Mouse (Mus musculus): ENCODE measurements around the gene Rfng. TPM values are rescaled to one million over a fixed set of nuclear protein-coding genes. Genes with fewer than 3 reads are reported as not detected.

Gene Rfng
- polyA plus RNA-seq, 1 experiment from 2014 or later = 23.7 TPM

GRCm38 (mm10) chr11:120804274-120804673 lies 20.3 kb upstream of the Rfng start:
- ATAC-seq (ENCODE audit: insufficient number of reproducible peaks, low FRiP score, low TSS enrichment, low read depth) (no peak), DNase-seq (ENCODE audit: low spot score) (no peak)
- H3K4me1 ChIP-seq (ENCODE audit: control insufficient read depth, insufficient read depth, low read length) = peaks cover 2% of the 10 kb centered on the region; the same call in 1 of the 2 replicates
- no peak overlapping the region for H3K9ac ChIP-seq (ENCODE audit: low read length)
- H3K9me3 ChIP-seq (ENCODE audit: control insufficient read depth, low read length) = no peaks in the 10 kb centered on the region
- H3K36me3 ChIP-seq (ENCODE audit: control insufficient read depth, insufficient read depth, low read length) = peaks cover 30% of the 10 kb centered on the region
- H3K27me3 ChIP-seq (ENCODE audit: control insufficient read depth, insufficient read depth, low read length) = no peaks in the 10 kb centered on the region
- no peak overlapping the region for H3K27ac ChIP-seq (replicated peaks; ENCODE audit: low read depth, low read length)
- WGBS = 82% methylated on average over 7 of the region's 7 CpGs
- H3K4me2 ChIP-seq (ENCODE audit: low read depth, severe bottlenecking) = no peak overlapping the region
- H3K4me3 ChIP-seq (ENCODE audit: low read depth, low read length) = no peak overlapping the region

GRCm38 (mm10) chr11:120800061-120800904 lies 16.3 kb upstream of the Rfng start:
- H3K4me1 ChIP-seq (ENCODE audit: control insufficient read depth, insufficient read depth, low read length) = peaks cover 5% of the 10 kb centered on the region
- H3K27me3 ChIP-seq (ENCODE audit: control insufficient read depth, insufficient read depth, low read length) = no peaks in the 10 kb centered on the region
- H3K9ac ChIP-seq (ENCODE audit: low read length) = peak overlapping the region; percentile 47; the same call in 1 of the 2 replicates
- DNase-seq (ENCODE audit: low spot score) (peak; percentile 95), ATAC-seq (ENCODE audit: insufficient number of reproducible peaks, low FRiP score, low TSS enrichment, low read depth) (peak; percentile 63; the same call in 1 of the 2 replicates)
- WGBS = 13% methylated on average over 10 of the region's 10 CpGs
- H3K4me3 ChIP-seq (ENCODE audit: low read depth, low read length) = no peak overlapping the region
- H3K27ac ChIP-seq (replicated peaks; ENCODE audit: low read depth, low read length) = no peak overlapping the region
- H3K36me3 ChIP-seq (ENCODE audit: control insufficient read depth, insufficient read depth, low read length) = no peaks in the 10 kb centered on the region
- H3K4me2 ChIP-seq (ENCODE audit: low read depth, severe bottlenecking) = no peak overlapping the region
- H3K9me3 ChIP-seq (ENCODE audit: control insufficient read depth, low read length) = no peaks in the 10 kb centered on the region

GRCm38 (mm10) chr11:120799316-120799890 lies 15.4 kb upstream of the Rfng start:
- peaks cover 7% of the 10 kb centered on the region for H3K4me1 ChIP-seq (ENCODE audit: control insufficient read depth, insufficient read depth, low read length)

GRCm38 (mm10) chr11:120798244-120798643 lies 14.2 kb upstream of the Rfng start:
- Histone ChIP-seq H3K9ac (ENCODE audit: low read length) (no peak overlapping the region), H3K36me3 (ENCODE audit: control insufficient read depth, insufficient read depth, low read length) (peaks cover 2% of the 10 kb centered on the region; the same call in 1 of the 2 replicates), H3K4me2 (ENCODE audit: low read depth, severe bottlenecking) (no peak overlapping the region), H3K9me3 (ENCODE audit: control insufficient read depth, low read length) (no peaks in the 10 kb centered on the region), H3K27ac (replicated peaks; ENCODE audit: low read depth, low read length) (no peak overlapping the region), H3K4me3 (ENCODE audit: low read depth, low read length) (no peak overlapping the region), H3K4me1 (ENCODE audit: control insufficient read depth, insufficient read depth, low read length) (peaks cover 7% of the 10 kb centered on the region), H3K27me3 (ENCODE audit: control insufficient read depth, insufficient read depth, low read length) (no peaks in the 10 kb centered on the region)
- ATAC-seq (ENCODE audit: insufficient number of reproducible peaks, low FRiP score, low TSS enrichment, low read depth) (no peak), DNase-seq (ENCODE audit: low spot score) (no peak)
- WGBS = 87% methylated on average over 3 of the region's 3 CpGs

More at GRCm38 (mm10) chr11:120799316-120799890, 15.4 kb upstream of the Rfng start:
- DNase-seq (ENCODE audit: low spot score) (no peak), ATAC-seq (ENCODE audit: insufficient number of reproducible peaks, low FRiP score, low TSS enrichment, low read depth) (no peak)
- WGBS = 75% methylated on average over 6 of the region's 6 CpGs
- Histone ChIP-seq H3K9me3 (ENCODE audit: control insufficient read depth, low read length) (no peaks in the 10 kb centered on the region), H3K27ac (replicated peaks; ENCODE audit: low read depth, low read length) (no peak overlapping the region), H3K9ac (ENCODE audit: low read length) (no peak overlapping the region), H3K27me3 (ENCODE audit: control insufficient read depth, insufficient read depth, low read length) (no peaks in the 10 kb centered on the region), H3K4me2 (ENCODE audit: low read depth, severe bottlenecking) (no peak overlapping the region), H3K36me3 (ENCODE audit: control insufficient read depth, insufficient read depth, low read length) (no peaks in the 10 kb centered on the region), H3K4me3 (ENCODE audit: low read depth, low read length) (no peak overlapping the region)

- no peaks in the 10 kb centered on the region for H3K27me3 ChIP-seq (ENCODE audit: control insufficient read depth, insufficient read depth, low read length)
- peak overlapping the region; percentile 28; the same call in 1 of the 2 replicates for H3K9ac ChIP-seq (ENCODE audit: low read length)
- no peaks in the 10 kb centered on the region for H3K9me3 ChIP-seq (ENCODE audit: control insufficient read depth, low read length)
- H3K4me2 ChIP-seq (ENCODE audit: low read depth, severe bottlenecking) = peak overlapping the region; percentile 29; the same call in 1 of the 2 replicates
- 33% methylated on average over 8 of the region's 8 CpGs for WGBS
- peak overlapping the region; percentile 57; the same call in 1 of the 2 replicates for H3K27ac ChIP-seq (replicated peaks; ENCODE audit: low read depth, low read length)
- H3K4me3 ChIP-seq (ENCODE audit: low read depth, low read length) = peak overlapping the region; percentile 98
- H3K36me3 ChIP-seq (ENCODE audit: control insufficient read depth, insufficient read depth, low read length) = peaks cover 15% of the 10 kb centered on the region; the same call in 1 of the 2 replicates
- no peak for ATAC-seq (ENCODE audit: insufficient number of reproducible peaks, low FRiP score, low TSS enrichment, low read depth)
- H3K4me1 ChIP-seq (ENCODE audit: control insufficient read depth, insufficient read depth, low read length) = peaks cover 7% of the 10 kb centered on the region
- DNase-seq (ENCODE audit: low spot score) = no peak
Measured at GRCm38 (mm10) chr11:120796614-120796946, 12.6 kb upstream of the Rfng start.

GRCm38 (mm10) chr11:120795756-120796613 lies 12.0 kb upstream of the Rfng start, which contains the start of gene Dus1l:
Gene Dus1l (minus strand): TSS chr11:120796403.
- 2% methylated on average over 59 of the region's 59 CpGs for WGBS
- DNase-seq (ENCODE audit: low spot score) (peak; percentile 100), ATAC-seq (ENCODE audit: insufficient number of reproducible peaks, low FRiP score, low TSS enrichment, low read depth) (peak; percentile 71)
- Histone ChIP-seq H3K4me2 (ENCODE audit: low read depth, severe bottlenecking) (peak within 1 kb of the TSS; percentile 90), H3K27ac (replicated peaks; ENCODE audit: low read depth, low read length) (peak within 1 kb of the TSS; percentile 57; the same call in 1 of the 2 replicates), H3K9ac (ENCODE audit: low read length) (peak within 1 kb of the TSS; percentile 90), H3K4me1 (ENCODE audit: control insufficient read depth, insufficient read depth, low read length) (peaks cover 7% of the 10 kb centered on the region), H3K27me3 (ENCODE audit: control insufficient read depth, insufficient read depth, low read length) (no peaks in the 10 kb centered on the region), H3K36me3 (ENCODE audit: control insufficient read depth, insufficient read depth, low read length) (peaks cover 15% of the 10 kb centered on the region; the same call in 1 of the 2 replicates), H3K4me3 (ENCODE audit: low read depth, low read length) (peak within 1 kb of the TSS; percentile 98), H3K9me3 (ENCODE audit: control insufficient read depth, low read length) (no peaks in the 10 kb centered on the region)

GRCm38 (mm10) chr11:120792652-120793051 lies 8.6 kb upstream of the Rfng start:
- peaks cover 32% of the 10 kb centered on the region for H3K36me3 ChIP-seq (ENCODE audit: control insufficient read depth, insufficient read depth, low read length)
- H3K4me2 ChIP-seq (ENCODE audit: low read depth, severe bottlenecking) = no peak overlapping the region
- no peak overlapping the region for H3K27ac ChIP-seq (replicated peaks; ENCODE audit: low read depth, low read length)
- peaks cover 5% of the 10 kb centered on the region for H3K4me1 ChIP-seq (ENCODE audit: control insufficient read depth, insufficient read depth, low read length)
- ATAC-seq (ENCODE audit: insufficient number of reproducible peaks, low FRiP score, low TSS enrichment, low read depth) (no peak), DNase-seq (ENCODE audit: low spot score) (no peak)
- H3K9ac ChIP-seq (ENCODE audit: low read length) = no peak overlapping the region
- WGBS = 94% methylated on average over 9 of the region's 9 CpGs
- H3K27me3 ChIP-seq (ENCODE audit: control insufficient read depth, insufficient read depth, low read length) = no peaks in the 10 kb centered on the region
- H3K4me3 ChIP-seq (ENCODE audit: low read depth, low read length) = no peak overlapping the region
- H3K9me3 ChIP-seq (ENCODE audit: control insufficient read depth, low read length) = no peaks in the 10 kb centered on the region

GRCm38 (mm10) chr11:120789810-120790209 lies 5.8 kb upstream of the Rfng start:
- Histone ChIP-seq H3K4me1 (ENCODE audit: control insufficient read depth, insufficient read depth, low read length) (peaks cover 6% of the 10 kb centered on the region; the same call in 1 of the 2 replicates), H3K27ac (replicated peaks; ENCODE audit: low read depth, low read length) (no peak overlapping the region), H3K9ac (ENCODE audit: low read length) (no peak overlapping the region), H3K9me3 (ENCODE audit: control insufficient read depth, low read length) (no peaks in the 10 kb centered on the region), H3K36me3 (ENCODE audit: control insufficient read depth, insufficient read depth, low read length) (peaks cover 37% of the 10 kb centered on the region), H3K4me2 (ENCODE audit: low read depth, severe bottlenecking) (no peak overlapping the region), H3K4me3 (ENCODE audit: low read depth, low read length) (no peak overlapping the region), H3K27me3 (ENCODE audit: control insufficient read depth, insufficient read depth, low read length) (no peaks in the 10 kb centered on the region)
- ATAC-seq (ENCODE audit: insufficient number of reproducible peaks, low FRiP score, low TSS enrichment, low read depth) (no peak), DNase-seq (ENCODE audit: low spot score) (no peak)
- 91% methylated on average over 3 of the region's 3 CpGs for WGBS
